Mouse (Mus musculus): ENCODE measurements around the gene Lgals4.

Gene Lgals4

DNA sequence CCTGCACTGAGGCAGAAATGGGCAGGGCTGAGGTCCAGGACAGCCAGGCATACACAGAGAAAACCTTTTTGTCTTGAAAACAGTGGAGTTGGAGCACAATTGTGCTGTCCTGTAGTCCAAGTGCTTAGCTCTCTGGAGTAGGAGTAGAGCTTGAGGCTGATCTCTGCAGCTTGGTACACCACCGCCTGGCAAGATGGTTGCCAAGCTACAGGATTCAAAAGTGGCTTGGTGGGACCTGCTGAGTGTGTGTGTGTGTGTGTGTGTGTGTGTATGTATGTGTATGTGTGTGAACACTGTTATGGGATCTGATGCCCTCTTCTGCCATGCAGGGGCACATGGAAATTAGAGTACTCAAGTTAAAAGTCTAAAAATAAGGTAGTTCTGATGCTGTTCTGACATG is 11.1 kb upstream of the Lgals4 start:
- DNase-seq (ENCODE audit: low spot score) = no peak

DNA sequence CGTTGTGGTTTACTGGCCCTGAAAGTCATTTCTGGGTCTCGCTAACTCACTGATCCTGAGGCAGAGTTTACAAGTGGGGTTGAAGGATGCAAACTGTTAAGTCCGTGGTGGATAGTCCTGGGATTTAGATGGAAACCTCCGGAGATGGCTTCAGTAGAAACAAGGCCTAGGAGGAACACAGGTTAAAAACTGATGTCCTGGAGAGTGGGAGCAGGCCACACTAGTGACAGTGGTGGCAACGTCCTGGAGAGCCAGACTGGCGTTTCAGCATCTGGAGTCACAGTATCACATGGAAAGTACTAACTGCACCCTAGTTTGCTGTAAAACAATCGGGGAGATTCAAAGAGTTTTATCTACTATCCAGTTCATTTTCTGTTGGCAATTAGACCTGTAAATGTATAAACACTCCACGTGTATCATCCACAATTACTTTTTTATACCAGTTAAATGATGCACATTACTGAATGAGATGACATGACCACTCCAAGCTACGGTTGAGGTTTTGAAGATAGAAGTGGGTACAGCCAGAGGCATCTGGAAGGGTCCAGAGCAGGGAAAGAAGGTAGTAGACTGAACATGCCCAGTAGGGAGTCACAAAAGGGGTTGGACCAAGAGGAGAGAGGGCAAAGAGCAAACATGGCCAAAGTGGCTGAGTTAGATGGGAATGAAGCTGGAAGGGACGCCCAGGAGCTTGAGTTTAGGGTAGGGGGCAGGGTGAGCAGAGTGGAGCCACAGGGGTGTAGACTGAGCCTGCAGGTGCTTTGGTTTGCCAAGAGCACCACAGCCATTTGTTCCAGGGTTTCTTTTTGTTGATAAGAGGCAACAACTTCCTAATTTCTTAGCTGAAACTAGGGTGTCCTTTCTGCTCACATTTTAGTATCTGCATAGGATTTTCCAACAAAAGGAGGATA is 10.4 kb upstream of the Lgals4 start:
- DNase-seq (ENCODE audit: low spot score) = no peak

DNA sequence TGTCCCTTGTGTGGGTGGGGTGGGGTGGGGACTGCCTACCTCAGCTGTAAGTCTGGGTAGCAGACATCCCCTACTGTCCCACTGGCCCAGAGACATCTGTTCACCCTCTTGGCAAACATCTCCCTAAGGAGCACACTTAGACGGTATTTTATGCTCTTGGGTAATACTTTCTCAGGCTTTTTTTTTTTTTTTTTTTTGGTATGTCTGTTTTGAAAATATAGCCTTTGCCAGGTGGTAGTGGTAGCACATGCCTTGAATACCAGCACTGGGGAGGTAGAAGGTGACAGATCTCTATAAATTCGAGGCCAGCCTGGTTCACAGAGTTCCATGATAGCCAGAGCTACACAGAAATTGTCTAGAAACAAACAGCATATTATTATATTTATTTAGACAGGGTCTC is 9.7 kb upstream of the Lgals4 start:
- DNase-seq (ENCODE audit: low spot score) = no peak

DNA sequence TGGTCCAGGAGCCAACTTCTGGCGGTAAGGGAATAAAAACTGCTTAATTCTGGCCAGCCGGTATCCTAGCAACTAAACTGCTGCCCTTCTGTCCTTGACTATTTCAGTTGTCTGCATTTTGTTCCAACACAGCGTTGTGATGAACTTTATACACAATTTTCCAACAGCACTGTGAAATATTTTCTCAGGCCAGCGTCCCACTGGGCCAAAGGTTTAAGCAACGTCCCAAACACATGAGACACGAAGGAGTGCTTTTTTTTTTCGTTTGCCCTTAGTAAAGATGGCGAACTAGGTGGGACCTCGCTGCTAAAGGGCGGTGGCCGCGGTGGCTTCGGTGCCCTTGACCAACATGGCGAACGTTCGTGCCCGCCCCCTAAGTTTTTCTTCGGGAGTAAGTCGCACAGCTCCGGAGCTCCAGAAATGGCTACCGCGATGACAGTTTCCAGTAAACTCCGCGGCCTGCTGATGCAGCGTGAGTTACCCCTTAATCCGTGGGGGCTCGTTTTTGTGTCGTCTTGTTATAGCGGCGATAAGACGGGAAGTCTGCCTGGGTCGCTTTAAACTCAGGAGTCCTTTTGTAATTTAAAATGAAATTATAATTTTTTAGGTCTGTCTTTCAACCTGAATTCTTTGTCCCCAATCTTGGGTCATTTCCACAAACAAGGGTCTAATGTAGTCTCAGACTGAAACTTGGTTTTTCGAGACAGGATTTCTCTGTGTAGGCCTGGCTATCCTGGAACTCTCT is 8.5 kb upstream of the Lgals4 start, which contains the start of gene Ech1:
TSS of gene Ech1 (plus strand) at position 277 of the 745 bp plus-strand sequence.
- peak; percentile 91 for DNase-seq (ENCODE audit: low spot score)

GRCm38 (mm10) chr7:28825686-28826401 is 7.8 kb upstream of the Lgals4 start:
- DNase-seq (ENCODE audit: low spot score) = peak; percentile 43

- no peak for DNase-seq (ENCODE audit: low spot score)
Measured at GRCm38 (mm10) chr7:28826402-28826772, 7.3 kb upstream of the Lgals4 start.

DNA sequence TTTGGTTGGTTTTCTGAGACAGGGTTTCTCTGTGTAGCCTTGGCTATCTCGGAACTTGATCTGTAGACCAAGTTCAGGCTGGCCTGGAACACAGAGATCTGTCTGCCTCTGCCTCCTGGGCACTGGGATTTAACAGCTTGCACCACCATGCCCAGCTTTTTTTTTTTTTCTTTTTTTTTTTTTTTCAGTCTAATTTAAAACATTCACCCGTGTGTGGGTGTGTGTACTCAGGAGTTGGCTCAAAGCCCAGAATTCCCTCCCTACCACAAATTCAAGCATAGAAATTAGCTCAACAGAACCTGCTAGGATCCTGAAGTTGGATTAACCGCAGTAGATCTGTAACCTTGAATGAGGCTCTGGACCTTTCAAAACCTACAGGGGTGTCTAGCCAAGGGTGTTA is 6.3 kb upstream of the Lgals4 start:
- DNase-seq (ENCODE audit: low spot score) = no peak

DNA sequence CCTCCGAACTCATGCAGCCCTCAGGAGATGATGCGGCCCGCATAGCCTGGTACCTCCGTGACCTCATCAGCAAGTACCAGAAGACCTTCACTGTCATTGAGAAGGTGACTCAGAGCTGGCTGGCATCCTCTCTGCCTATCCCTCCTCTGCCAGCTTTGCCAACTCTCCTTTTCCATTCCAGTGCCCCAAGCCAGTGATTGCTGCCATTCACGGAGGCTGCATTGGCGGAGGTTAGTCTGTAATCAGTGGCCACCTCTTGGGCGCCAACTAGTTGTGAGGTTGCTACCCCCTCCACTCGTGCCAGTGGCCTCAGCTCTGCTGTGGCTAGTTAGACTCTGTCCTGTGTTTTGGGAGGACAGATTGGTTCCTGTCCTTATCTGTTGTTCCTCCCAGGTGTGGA is 3.8 kb upstream of the Lgals4 start:
- DNase-seq (ENCODE audit: low spot score) = no peak

- DNase-seq (ENCODE audit: low spot score) = peak; percentile 67
Measured at GRCm38 (mm10) chr7:28830981-28831380, 2.7 kb upstream of the Lgals4 start.

DNA sequence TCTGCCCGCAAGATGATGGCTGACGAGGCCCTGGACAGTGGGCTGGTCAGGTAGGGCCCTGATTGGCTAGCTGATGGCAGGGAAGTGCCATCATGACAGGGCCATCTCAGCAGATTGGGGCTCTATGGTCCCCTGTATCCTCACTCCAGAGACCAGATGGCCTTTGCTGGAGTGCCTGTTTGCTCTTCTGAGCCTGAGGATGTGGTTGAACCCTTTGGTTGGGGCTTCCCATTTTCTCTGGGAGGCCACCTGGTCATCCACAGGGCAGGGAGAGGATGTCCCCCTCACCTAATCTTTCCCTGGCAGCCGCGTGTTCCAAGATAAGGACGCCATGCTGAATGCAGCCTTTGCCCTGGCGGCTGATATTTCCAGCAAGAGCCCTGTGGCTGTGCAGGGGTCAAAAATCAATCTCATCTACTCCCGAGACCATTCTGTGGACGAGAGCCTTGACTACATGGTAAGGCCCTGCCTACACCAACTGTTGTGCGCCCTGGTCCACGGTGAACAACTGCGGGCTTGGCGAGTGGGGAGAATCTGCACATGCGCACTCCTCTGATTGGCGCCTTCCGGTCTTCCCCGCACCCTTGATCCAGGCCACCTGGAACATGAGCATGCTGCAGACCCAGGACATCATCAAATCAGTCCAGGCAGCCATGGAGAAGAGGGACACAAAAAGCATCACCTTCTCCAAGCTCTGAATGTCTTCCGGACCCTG is 2.1 kb upstream of the Lgals4 start:
- peak; percentile 50 for DNase-seq (ENCODE audit: low spot score)

DNA sequence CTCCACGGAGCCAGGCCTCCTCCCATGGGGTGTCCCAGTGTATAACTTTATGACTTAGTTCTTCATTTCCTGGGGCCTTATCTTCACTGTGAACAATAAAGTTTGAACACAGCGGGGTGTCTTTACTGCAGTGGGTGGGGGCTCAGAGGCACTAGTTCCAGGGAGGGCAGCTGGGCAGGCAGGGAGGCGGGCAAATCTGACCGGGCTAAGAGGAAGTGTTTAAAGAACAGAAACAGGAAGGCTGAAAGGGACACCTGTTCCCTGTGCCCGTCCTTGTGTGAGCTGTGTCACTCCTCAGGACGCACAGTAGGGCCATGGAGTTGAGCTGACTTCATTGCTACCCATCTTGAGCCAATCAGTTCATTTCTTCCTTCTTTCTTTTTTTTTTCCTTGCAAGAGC is 1.5 kb upstream of the Lgals4 start:
- no peak for DNase-seq (ENCODE audit: low spot score)

GRCm38 (mm10) chr7:28836936-28837335 is 3.3 kb downstream of the Lgals4 start:
- DNase-seq (ENCODE audit: low spot score) = peak; percentile 60

DNA sequence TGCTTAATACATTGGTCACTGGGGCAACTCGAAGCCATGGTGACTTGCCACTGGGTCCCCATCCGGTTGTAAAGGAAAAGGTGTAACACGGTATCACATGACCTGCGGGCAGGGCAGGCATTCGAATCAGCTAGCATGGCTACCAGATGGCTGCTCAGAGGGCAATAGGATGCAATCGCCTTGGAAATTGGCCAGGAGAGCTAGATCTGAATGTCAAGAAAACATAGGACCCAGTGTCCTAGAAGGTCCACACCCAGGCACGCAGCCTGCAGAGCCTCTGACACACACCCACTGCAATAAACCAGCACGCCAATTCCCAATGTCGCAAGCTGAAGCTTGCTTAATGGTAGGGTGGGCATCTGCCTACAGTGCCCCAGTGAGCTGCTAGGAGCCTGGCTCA is 4.7 kb downstream of the Lgals4 start:
- DNase-seq (ENCODE audit: low spot score) = peak; percentile 32

GRCm38 (mm10) chr7:28847273-28847672 is 13.6 kb downstream of the Lgals4 start:
- no peak for DNase-seq (ENCODE audit: low spot score)

DNA sequence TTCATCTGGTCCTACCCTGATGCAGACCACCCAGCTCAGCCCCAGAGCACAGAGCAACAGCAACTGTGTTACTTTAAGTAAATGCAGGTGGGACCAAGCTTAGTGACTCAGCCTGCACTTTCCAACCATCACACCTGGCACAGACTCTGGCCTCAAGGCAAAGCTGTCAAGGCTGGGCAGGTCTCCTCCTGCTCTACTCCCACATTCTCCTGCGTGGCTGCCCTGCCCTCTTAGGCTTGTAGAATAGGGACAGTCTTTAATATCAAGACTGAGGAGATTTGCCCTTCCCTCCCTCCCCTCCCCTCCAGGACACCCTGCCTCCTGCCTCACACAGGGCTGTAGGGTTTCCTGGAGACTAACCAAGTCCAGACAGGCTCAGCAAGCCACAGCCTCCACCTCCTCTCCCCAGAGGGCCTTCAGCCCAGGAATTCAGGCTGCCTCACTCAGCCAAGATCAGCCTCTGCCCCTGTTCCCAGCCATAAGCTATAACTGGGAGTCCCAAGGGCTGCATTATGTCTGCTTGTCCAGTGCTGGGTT is 16.1 kb downstream of the Lgals4 start:
- DNase-seq (ENCODE audit: low spot score) = no peak

- no peak for DNase-seq (ENCODE audit: low spot score)
Measured at GRCm38 (mm10) chr7:28850642-28851041, 17.0 kb downstream of the Lgals4 start.

DNA sequence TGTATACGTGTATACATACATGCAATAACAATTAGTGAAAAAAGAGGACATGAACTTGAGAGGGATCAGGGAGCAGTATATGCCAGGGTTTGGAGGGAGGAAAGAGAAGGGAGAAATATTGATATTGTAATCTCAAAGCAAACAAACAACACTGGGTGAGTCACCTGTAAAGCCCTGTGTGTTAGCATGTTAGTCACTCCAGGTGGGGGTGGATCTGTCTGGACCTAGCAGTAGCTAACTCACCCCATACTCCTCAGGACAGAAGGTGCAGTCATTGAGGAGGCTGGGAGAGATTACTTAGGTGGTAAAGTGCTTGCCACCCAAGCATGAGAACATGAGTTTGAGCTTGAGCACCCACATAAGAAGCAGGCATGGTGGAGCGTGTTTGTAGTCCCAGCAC is 26.3 kb downstream of the Lgals4 start:
- DNase-seq (ENCODE audit: low spot score) = no peak

DNA sequence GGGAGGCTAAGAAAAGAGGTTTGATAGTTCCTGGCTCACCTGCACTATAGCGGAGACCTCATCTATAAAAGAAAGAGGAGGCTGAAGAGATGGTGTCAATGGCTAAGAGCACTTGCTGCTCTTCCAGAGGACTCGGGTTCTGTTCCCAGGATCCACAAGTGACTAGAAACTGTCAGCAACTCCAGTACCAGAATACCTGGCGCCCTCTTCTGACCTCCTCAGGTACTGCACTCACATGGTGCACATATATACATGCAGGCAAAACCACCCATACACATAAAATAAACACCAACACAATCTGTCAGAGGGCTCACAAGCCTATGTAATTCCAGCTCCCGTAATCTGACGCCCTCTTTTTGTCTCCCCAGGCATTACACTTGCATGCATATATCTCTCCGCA is 27.2 kb downstream of the Lgals4 start:
- DNase-seq (ENCODE audit: low spot score) = no peak

- DNase-seq (ENCODE audit: low spot score) = no peak
Measured at GRCm38 (mm10) chr7:28862817-28863499, 29.3 kb downstream of the Lgals4 start.

DNA sequence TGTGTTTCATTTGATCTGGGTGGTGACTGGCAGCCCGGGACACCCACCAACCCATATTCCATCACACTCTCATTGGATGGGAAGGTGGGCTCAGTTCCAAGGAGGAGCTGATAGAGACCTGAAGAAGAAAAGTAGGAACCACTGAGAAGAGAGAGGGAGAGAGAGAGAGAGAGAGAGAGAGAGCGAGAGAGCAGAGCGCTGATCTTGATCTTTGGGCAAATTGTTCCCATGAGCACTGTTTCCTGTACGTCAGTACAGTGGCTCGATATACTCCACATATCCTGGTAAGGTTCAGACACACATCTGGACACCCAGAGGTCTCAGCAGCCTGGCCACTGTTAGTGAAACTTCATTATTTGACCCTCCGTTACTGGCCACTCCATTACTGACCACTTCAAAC is 29.9 kb downstream of the Lgals4 start, which contains the start of gene Lgals7:
TSS of gene Lgals7 (plus strand) at position 314 of the 400 bp plus-strand sequence.
- no peak for DNase-seq (ENCODE audit: low spot score)

- DNase-seq (ENCODE audit: low spot score) = no peak
Measured at GRCm38 (mm10) chr7:28864288-28864750, 30.7 kb downstream of the Lgals4 start.
